Mouse (Mus musculus) erythroblast, embryonic 14.5 days (primary cell): ENCODE data around the gene Vars2. TPM values are rescaled to one million over a fixed set of nuclear protein-coding genes. Genes with fewer than 3 reads are reported as not detected.

ENCODE experiments used
- H3K27me3 ChIP-seq: 2 replicates; pipeline ENCODE4 v1.6.1; 2012; ENCODE audit warnings: inconsistent platforms; ENCODE audit not compliant: control insufficient read depth
- H3K36me3 ChIP-seq: 2 replicates; pipeline ENCODE4 v1.6.1; 2012; ENCODE audit warnings: mild to moderate bottlenecking, inconsistent platforms; ENCODE audit not compliant: control insufficient read depth
- H3K4me1 ChIP-seq: 2 replicates; pipeline ENCODE4 v1.6.1; 2012; ENCODE audit warnings: inconsistent platforms; ENCODE audit not compliant: control insufficient read depth
- H3K4me3 ChIP-seq: replicated peaks from 2 replicates; pipeline ENCODE3; 2012; ENCODE audit warnings: moderate library complexity, mild to moderate bottlenecking, inconsistent platforms
- H3K9me3 ChIP-seq: 2 replicates; pipeline ENCODE4 v1.6.1; 2012; ENCODE audit warnings: low read length, inconsistent platforms, mixed read lengths; ENCODE audit not compliant: control insufficient read depth
- GATA1 ChIP-seq: IDR thresholded peaks from 2 replicates; pipeline ENCODE4 v1.6.1; 2012; ENCODE audit warnings: low read length, inconsistent platforms, mixed read lengths
- TAL1 ChIP-seq: IDR thresholded peaks from 3 replicates; pipeline ENCODE4 v1.6.1; 2012; ENCODE audit warnings: low read length, inconsistent platforms, mixed read lengths
- polyA plus RNA-seq: library from polyadenylated mRNA; stranded (reverse); fragments of >175 nt; gene quantifications from 2 replicates; pipeline ENCODE4 v1.2.3, GENCODE M21; 2012

The Vars2 gene
- polyA plus RNA-seq, 1 experiment = 2.6 TPM

- TF ChIP-seq GATA1 (no peak), TAL1 (no peak)
- H3K27me3 ChIP-seq = peaks cover 56% of the 10 kb centered on the region
- no peaks in the 10 kb centered on the region for H3K36me3 ChIP-seq
- H3K4me3 ChIP-seq = no peak overlapping the region
- peaks cover 12% of the 10 kb centered on the region for H3K4me1 ChIP-seq
- peaks cover 4% of the 10 kb centered on the region for H3K9me3 ChIP-seq
These were observed 29.3 kb upstream of the Vars2 start for GRCm38 (mm10) chr17:35696691-35697090.

- TF ChIP-seq GATA1 = no peak
- no peak for TF ChIP-seq TAL1
- Histone ChIP-seq H3K4me3 (no peak overlapping the region), H3K4me1 (peaks cover 6% of the 10 kb centered on the region), H3K27me3 (peaks cover 42% of the 10 kb centered on the region), H3K36me3 (no peaks in the 10 kb centered on the region), H3K9me3 (peaks cover 4% of the 10 kb centered on the region)
These were observed 27.9 kb upstream of the Vars2 start for GRCm38 (mm10) chr17:35695289-35695688.

- Histone ChIP-seq H3K4me3 (no peak overlapping the region), H3K36me3 (no peaks in the 10 kb centered on the region), H3K4me1 (no peaks in the 10 kb centered on the region), H3K27me3 (peaks cover 28% of the 10 kb centered on the region), H3K9me3 (peaks cover 4% of the 10 kb centered on the region)
- TF ChIP-seq GATA1 (no peak), TAL1 (no peak)
These were observed 26.5 kb upstream of the Vars2 start for GRCm38 (mm10) chr17:35693906-35694305.

GRCm38 (mm10) chr17:35692368-35692767, 25.0 kb upstream of the Vars2 start:
- Histone ChIP-seq H3K4me1 (no peaks in the 10 kb centered on the region), H3K9me3 (peaks cover 4% of the 10 kb centered on the region), H3K4me3 (no peak overlapping the region), H3K36me3 (no peaks in the 10 kb centered on the region), H3K27me3 (peaks cover 13% of the 10 kb centered on the region)
- TF ChIP-seq TAL1 (no peak), GATA1 (no peak)

GRCm38 (mm10) chr17:35691811-35692210, 24.4 kb upstream of the Vars2 start:
- TF ChIP-seq GATA1 = no peak
- TF ChIP-seq TAL1 = no peak

GRCm38 (mm10) chr17:35689936-35690645, 22.7 kb upstream of the Vars2 start:
- TF ChIP-seq TAL1 (no peak), GATA1 (no peak)
- Histone ChIP-seq H3K4me1 (no peaks in the 10 kb centered on the region), H3K36me3 (no peaks in the 10 kb centered on the region), H3K4me3 (no peak overlapping the region), H3K9me3 (no peaks in the 10 kb centered on the region), H3K27me3 (peaks cover 2% of the 10 kb centered on the region; the same call in 1 of the 2 replicates)

More at GRCm38 (mm10) chr17:35691811-35692210, 24.4 kb upstream of the Vars2 start:
- Histone ChIP-seq H3K9me3 (peaks cover 4% of the 10 kb centered on the region), H3K27me3 (peaks cover 7% of the 10 kb centered on the region), H3K4me3 (no peak overlapping the region), H3K4me1 (no peaks in the 10 kb centered on the region), H3K36me3 (no peaks in the 10 kb centered on the region)

- Histone ChIP-seq H3K27me3 (peaks cover 2% of the 10 kb centered on the region; the same call in 1 of the 2 replicates), H3K9me3 (no peaks in the 10 kb centered on the region), H3K36me3 (no peaks in the 10 kb centered on the region), H3K4me3 (no peak overlapping the region), H3K4me1 (no peaks in the 10 kb centered on the region)
- TF ChIP-seq GATA1 = no peak
- TF ChIP-seq TAL1 = no peak
These were observed 21.2 kb upstream of the Vars2 start for GRCm38 (mm10) chr17:35688347-35689175.

- TF ChIP-seq GATA1 (no peak), TAL1 (no peak)
- peaks cover 2% of the 10 kb centered on the region; the same call in 1 of the 2 replicates for H3K27me3 ChIP-seq
- no peak overlapping the region for H3K4me3 ChIP-seq
- H3K4me1 ChIP-seq = no peaks in the 10 kb centered on the region
- H3K9me3 ChIP-seq = no peaks in the 10 kb centered on the region
- no peaks in the 10 kb centered on the region for H3K36me3 ChIP-seq
These were observed 17.7 kb upstream of the Vars2 start for GRCm38 (mm10) chr17:35685061-35685460.

- H3K36me3 ChIP-seq = no peaks in the 10 kb centered on the region
- H3K9me3 ChIP-seq = no peaks in the 10 kb centered on the region
- H3K4me3 ChIP-seq = no peak overlapping the region
- H3K4me1 ChIP-seq = no peaks in the 10 kb centered on the region
- H3K27me3 ChIP-seq = peaks cover 2% of the 10 kb centered on the region; the same call in 1 of the 2 replicates
- TF ChIP-seq TAL1 (no peak), GATA1 (no peak)
These were observed 14.6 kb upstream of the Vars2 start for GRCm38 (mm10) chr17:35681986-35682385.
